Mouse (Mus musculus) liver, adult (tissue): ENCODE measurements around the gene Atg10.

Experiments
- GATA4 ChIP-seq: IDR thresholded peaks from 2 replicates; pipeline ENCODE4 v1.6.1; 2014; ENCODE audit warnings: mild to moderate bottlenecking, low read length; ENCODE audit not compliant: insufficient replicate concordance

Atg10 gene

GRCm38 (mm10) chr13:91094851-91095250 lies 128.9 kb downstream of the Atg10 start:
- no peak for TF ChIP-seq GATA4

GRCm38 (mm10) chr13:91094196-91094595 lies 129.6 kb downstream of the Atg10 start:
- no peak for TF ChIP-seq GATA4

DNA sequence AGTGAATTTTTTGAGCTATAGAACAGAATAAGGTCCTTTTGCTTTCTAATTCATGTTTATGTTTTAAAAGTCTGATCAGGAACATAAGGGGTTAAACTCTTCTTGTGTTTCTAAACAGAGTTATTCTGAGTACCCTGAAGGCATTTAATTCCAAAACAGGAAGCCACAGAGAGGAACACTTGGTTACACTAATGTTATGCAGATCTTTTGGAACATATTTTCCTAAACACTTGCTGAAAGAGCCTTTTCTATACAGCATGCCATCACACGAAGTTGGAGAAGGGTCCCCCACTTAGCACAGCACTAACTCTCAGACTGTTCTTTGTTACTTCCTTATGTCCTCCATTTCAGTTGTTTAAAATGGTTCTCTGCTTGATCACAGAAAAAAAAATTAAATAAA lies 130.2 kb downstream of the Atg10 start:
- no peak for TF ChIP-seq GATA4

DNA sequence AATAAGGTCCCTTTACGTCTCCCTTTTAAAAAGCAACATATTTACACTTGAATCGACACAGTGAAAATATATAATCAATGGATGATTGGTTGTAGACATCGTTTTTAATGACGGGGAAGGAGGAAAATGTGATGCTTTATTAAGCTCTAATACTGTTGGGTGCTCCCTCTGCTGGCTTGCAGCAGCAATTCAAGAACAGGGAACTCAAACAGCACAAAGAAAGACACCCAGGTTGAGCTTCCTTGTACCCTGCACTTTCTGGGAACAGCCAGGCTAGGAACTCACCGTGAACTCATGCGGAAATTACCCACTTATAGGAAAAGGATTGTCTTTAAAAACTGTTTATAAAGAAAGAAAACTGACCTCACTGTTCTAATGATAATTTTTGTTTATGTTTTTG lies 130.6 kb downstream of the Atg10 start:
- no peak for TF ChIP-seq GATA4

- no peak for TF ChIP-seq GATA4
Measured at GRCm38 (mm10) chr13:91091731-91092190, 132.0 kb downstream of the Atg10 start.

GRCm38 (mm10) chr13:91090861-91091730 lies 132.7 kb downstream of the Atg10 start:
- no peak for TF ChIP-seq GATA4

GRCm38 (mm10) chr13:91086361-91086900 lies 137.3 kb downstream of the Atg10 start:
- no peak for TF ChIP-seq GATA4

- TF ChIP-seq GATA4, result no peak
Measured at GRCm38 (mm10) chr13:91072351-91072750, 151.4 kb downstream of the Atg10 start.

- TF ChIP-seq GATA4, result no peak
Measured at GRCm38 (mm10) chr13:91060871-91061270, 162.9 kb downstream of the Atg10 start.

DNA sequence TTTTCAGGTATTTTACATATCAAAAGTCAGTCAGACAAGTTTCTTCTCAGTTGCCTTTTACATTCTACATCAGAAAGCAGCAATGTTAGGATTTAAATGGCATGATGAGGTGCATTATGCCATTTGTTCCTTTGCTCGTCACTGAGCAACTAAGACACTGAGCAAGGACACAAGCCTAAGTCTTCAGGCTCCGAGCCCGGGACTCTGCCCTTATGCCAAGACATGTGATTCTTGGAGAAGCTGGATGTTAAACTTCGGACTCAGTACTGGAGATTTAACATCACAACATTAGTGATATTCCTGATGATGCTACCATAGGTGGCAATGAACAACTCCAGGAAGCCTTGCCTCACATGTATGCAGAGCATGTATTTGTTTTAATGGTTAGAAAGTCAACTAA lies 175.6 kb downstream of the Atg10 start:
- TF ChIP-seq GATA4, result no peak

DNA sequence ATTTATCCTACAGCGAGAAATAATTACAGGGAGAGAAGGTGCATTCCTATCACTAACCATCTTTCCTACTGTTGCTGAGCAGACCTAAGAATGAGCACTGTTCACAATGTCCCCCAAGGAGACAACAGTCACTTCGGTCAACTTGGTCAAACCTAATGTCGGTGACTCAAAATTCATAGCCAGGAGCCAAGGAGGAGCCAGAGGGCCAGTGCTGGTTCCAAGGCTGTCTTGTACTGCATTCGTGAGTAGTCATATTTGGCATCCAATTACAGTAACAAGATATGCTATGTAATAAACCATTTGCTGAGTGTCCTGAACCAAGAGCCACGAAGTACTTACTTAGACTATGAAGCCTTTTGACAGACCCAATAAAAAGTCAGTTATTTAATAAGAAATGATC lies 176.9 kb downstream of the Atg10 start:
- no peak for TF ChIP-seq GATA4

GRCm38 (mm10) chr13:91041236-91041635 lies 182.5 kb downstream of the Atg10 start:
- no peak for TF ChIP-seq GATA4

DNA sequence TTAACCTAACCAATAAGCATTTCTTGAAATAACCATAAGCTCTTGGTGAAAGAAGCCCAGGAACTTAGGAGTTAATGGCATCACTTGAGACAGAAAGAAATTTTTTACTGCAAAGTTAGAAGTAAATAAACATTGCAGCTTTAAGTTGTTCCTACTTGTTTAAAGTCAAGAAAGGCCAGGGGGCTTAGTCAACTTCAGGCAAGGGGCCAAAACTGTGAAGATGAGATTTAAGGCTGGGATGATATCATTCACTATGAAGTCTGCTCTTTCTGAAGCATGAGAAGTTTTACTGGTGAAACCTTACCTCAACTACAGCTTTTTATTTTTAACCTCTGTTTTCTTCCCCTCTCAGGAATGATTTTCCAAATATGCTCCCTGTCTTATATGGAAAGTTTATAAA lies 183.3 kb downstream of the Atg10 start:
- no peak for TF ChIP-seq GATA4

DNA sequence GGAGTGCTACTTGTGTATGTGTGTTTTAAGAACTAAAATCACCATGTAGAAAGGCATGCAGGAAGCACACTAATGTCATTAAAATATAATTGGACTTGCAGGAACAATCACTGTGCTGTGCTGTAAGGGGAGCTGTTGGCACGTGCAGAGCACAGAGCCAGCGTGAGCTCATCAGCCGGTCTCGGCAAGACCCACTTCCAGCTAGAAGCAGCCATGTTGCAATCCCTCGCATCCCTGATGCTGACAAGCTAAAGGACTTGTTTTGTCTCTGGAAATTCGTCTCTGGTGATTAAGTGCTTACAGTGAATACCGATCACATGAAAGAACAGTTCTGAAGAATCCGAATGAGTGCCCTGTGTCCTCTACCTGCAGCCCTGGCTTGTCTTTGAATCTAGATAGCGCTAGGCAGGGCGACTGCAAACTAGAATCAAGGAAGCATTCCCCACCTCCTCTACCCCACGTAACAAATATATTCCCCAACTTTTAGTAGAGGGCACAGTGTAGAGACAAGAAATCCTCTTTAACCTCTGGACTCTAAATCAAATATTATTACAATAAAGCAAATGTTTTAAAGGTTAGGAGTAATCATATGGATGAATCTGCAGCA lies 184.5 kb downstream of the Atg10 start:
- TF ChIP-seq GATA4, result no peak

DNA sequence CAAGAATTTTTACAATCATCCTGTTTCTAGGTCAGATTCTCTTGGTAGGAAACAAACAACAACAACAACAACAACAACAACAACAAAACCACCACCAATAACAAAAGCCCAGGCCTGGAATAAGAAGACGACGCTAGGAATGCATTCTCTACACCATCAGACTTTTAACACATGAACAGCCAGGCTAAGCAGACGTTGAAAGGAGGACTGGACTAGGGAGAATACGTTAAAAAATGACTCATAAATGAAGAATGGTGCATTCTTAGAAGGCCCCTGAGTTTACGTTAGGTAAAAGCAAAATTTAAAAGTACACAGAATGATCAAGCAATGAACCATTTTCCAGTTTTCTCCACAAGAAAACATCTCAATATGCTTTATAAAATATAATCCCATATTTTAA lies 185.1 kb downstream of the Atg10 start:
- TF ChIP-seq GATA4, result no peak

- no peak for TF ChIP-seq GATA4
Measured at GRCm38 (mm10) chr13:91038034-91038433, 185.7 kb downstream of the Atg10 start.
